Mouse (Mus musculus) stomach, embryonic 15.5 days (tissue): ENCODE data around the gene Dazap1. TPM values are rescaled to one million over a fixed set of nuclear protein-coding genes. Genes with fewer than 3 reads are reported as not detected.

Source experiments
- ATAC-seq: fragments of 200-750 bp; cut with Nextera tagmentation; 2 replicates; pipeline ENCODE4 v1.8.0; 2017; ENCODE audit warnings: low read depth, moderate number of reproducible peaks, moderate TSS enrichment; ENCODE audit not compliant: insufficient read depth, low FRiP score
- H3K27ac ChIP-seq: fragments of 300-500 bp; sonication (generic); 2 replicates; pipeline ENCODE4 v1.5.1; 2015; ENCODE audit warnings: mild to moderate bottlenecking, inconsistent platforms
- H3K27me3 ChIP-seq: fragments of 300-500 bp; sonication (generic); replicated peaks from 2 replicates; pipeline ENCODE4 v1.6.1; 2015; ENCODE audit warnings: inconsistent platforms
- H3K36me3 ChIP-seq: fragments of 300-500 bp; sonication (generic); 2 replicates; pipeline ENCODE4 v1.6.1; 2015; ENCODE audit warnings: inconsistent platforms
- H3K4me1 ChIP-seq: fragments of 300-500 bp; sonication (generic); 2 replicates; pipeline ENCODE4 v1.6.1; 2015; ENCODE audit warnings: inconsistent platforms
- H3K4me2 ChIP-seq: fragments of 300-500 bp; sonication (generic); 2 replicates; pipeline ENCODE4 v1.6.1; 2015; ENCODE audit warnings: mild to moderate bottlenecking, inconsistent platforms
- H3K4me3 ChIP-seq: fragments of 300-500 bp; sonication (generic); replicated peaks from 2 replicates; pipeline ENCODE4 v1.5.1; 2015; ENCODE audit warnings: inconsistent platforms
- H3K9ac ChIP-seq: fragments of 300-500 bp; sonication (generic); 2 replicates; pipeline ENCODE4 v1.6.1; 2015; ENCODE audit warnings: inconsistent platforms
- H3K9me3 ChIP-seq: fragments of 300-500 bp; sonication (generic); 2 replicates; pipeline ENCODE4 v1.6.1; 2016; ENCODE audit warnings: inconsistent platforms
- WGBS: fragments of 180-500 bp; shearing (Covaris S2); methylation state at CpG from one replicate; pipeline ENCODE4 v1.1.7; 2015; 5-methylcytosine and 5-hydroxymethylcytosine counted together
- polyA plus RNA-seq: library from polyadenylated mRNA; unstranded; fragments of >200 nt; fragmentation: Nextera tagmentation; extraction: Ambion mirVana; gene quantifications from 2 replicates; pipeline ENCODE4 v1.2.1, GENCODE M21; 2015

The Dazap1 gene
- polyA plus RNA-seq, 1 experiment from 2014 or later = 62.4 TPM

DNA sequence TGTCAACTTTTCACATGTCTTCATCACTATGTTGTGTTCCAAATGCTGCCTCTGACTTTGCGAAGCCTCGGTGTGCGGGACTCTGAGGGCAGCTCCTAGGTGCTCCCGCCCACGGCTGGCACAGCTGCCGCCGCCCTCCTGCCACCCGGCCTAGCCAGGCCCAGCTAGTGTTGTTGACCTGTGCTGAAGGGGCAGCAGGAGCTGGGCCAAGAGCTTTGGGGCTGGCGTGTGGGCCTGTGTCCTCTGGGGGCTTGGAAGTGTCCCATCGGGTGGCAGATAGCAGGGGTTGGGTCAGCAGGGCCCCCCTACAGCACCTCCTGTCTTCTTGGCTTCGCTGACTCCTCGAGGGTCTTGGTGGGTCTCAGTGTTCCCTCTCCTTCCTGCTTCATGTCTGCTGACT, 18.0 kb downstream of the Dazap1 start:
- WGBS = 93% methylated on average over 12 of the region's 12 CpGs
- Histone ChIP-seq H3K27me3 (no peaks in the 10 kb centered on the region), H3K4me3 (no peak overlapping the region), H3K9me3 (no peaks in the 10 kb centered on the region), H3K4me2 (no peak overlapping the region), H3K36me3 (peaks cover 67% of the 10 kb centered on the region), H3K27ac (no peak overlapping the region), H3K4me1 (peaks cover 13% of the 10 kb centered on the region; the same call in 1 of the 2 replicates), H3K9ac (no peak overlapping the region)
- ATAC-seq = no peak

DNA sequence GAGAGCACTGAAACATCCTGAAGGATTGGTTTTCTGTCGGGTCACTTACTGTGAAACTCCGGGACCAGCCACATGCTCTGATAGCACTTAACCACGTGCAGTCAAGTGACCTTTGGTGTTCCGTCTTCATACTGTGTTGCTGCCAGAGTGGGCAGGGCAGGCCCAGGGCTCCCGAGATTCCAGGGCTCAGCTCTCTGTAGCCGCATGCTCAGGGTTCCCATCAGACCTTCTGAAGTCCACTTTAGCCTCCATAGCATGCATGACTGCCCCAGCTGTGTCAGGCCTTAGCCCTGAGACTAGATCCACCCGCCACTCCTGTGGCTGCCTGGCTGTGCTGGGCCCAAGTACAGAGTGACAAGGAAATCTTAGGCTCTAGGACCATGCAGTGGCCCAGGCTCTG, 20.0 kb downstream of the Dazap1 start:
- Histone ChIP-seq H3K4me1 (peaks cover 18% of the 10 kb centered on the region; the same call in 1 of the 2 replicates), H3K9ac (no peak overlapping the region), H3K27ac (0 out of 2 replicates have a peak overlapping the region, but pooled peaks have one; percentile 63), H3K9me3 (no peaks in the 10 kb centered on the region), H3K27me3 (no peaks in the 10 kb centered on the region), H3K36me3 (peaks cover 82% of the 10 kb centered on the region), H3K4me3 (no peak overlapping the region), H3K4me2 (no peak overlapping the region)
- no peak for ATAC-seq
- 71% methylated on average over 7 of the region's 7 CpGs for WGBS

DNA sequence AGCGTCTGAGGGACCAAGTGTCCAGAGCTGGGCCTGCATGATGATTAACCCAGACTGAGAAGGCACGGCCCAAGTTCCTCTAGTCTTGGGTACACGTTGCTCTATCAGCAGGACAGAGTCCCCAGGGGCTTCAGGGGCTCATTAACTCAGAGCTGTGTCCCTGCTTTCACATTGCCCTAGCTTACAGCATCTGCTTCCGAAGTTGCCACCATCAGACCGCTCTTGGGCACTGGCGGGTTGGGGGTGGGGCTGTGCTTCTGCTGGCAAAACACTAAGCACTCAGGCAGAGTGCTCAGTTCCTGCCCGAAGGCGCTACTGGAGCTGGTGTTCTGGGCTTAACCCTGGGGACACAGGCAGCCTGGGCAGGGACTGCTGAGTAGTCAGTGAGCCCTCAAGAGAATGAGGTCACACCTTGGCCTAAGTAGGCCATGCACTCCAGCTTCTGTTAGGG, 20.7 kb downstream of the Dazap1 start:
- peaks cover 83% of the 10 kb centered on the region for H3K36me3 ChIP-seq
- H3K9me3 ChIP-seq = no peaks in the 10 kb centered on the region
- peak; percentile 20; the same call in 1 of the 2 replicates for ATAC-seq
- H3K27me3 ChIP-seq = no peaks in the 10 kb centered on the region
- peak overlapping the region; percentile 63 for H3K27ac ChIP-seq
- H3K4me1 ChIP-seq = peaks cover 18% of the 10 kb centered on the region; the same call in 1 of the 2 replicates
- no peak overlapping the region for H3K4me2 ChIP-seq
- WGBS = 78% methylated on average over 8 of the region's 8 CpGs
- H3K4me3 ChIP-seq = no peak overlapping the region
- no peak overlapping the region for H3K9ac ChIP-seq

DNA sequence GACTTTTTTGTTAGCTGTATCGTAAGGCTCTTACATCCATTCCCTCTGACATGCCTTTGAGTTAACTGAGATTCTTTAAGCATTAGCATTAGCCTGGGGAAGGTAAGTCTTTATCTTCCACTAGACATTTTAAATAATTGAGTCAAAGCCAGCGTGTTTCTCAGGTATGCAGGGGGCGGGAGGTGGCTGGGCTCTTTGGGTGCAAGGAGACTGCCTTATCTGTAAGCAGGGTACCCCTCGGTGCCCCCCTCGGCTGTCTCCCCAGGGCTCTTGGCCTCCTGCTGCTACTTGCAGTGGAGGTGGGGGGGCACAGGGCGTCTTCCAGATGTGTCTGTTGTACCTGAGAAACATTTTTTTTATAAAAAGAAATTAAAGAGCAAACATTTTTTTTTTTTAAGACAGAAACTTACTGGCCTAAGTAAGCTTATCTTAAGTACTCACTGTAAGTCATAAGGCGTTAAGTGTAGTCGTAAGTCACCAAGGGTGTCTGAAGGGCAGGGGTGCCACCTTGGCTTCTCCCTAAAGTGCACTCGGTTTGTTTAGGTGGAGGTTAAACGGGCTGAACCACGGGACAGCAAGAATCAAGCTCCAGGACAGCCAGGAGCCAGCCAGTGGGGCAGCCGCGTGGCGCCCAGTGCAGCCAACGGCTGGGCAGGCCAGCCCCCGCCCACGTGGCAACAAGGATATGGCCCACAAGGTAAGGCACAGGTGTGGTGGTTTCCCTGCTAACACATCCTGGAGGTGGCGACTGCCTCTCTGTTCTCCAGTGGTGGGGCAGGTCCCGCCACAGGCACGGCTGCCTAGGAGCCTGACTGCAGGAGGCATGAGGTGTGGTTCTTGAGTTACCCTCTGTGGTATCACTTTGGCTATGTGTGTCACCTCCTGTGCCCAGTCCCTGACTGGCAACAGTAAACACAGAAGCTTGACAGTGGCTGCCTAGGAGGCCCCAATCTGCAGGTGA, 21.5 kb downstream of the Dazap1 start:
- Histone ChIP-seq H3K9ac (no peak overlapping the region), H3K4me1 (peaks cover 18% of the 10 kb centered on the region; the same call in 1 of the 2 replicates), H3K36me3 (peaks cover 79% of the 10 kb centered on the region), H3K4me3 (no peak overlapping the region), H3K4me2 (no peak overlapping the region), H3K27ac (peak overlapping the region; percentile 63; the same call in 1 of the 2 replicates), H3K9me3 (no peaks in the 10 kb centered on the region), H3K27me3 (no peaks in the 10 kb centered on the region)
- 73% methylated on average over 19 of the region's 20 CpGs for WGBS
- ATAC-seq = peak; percentile 61

DNA sequence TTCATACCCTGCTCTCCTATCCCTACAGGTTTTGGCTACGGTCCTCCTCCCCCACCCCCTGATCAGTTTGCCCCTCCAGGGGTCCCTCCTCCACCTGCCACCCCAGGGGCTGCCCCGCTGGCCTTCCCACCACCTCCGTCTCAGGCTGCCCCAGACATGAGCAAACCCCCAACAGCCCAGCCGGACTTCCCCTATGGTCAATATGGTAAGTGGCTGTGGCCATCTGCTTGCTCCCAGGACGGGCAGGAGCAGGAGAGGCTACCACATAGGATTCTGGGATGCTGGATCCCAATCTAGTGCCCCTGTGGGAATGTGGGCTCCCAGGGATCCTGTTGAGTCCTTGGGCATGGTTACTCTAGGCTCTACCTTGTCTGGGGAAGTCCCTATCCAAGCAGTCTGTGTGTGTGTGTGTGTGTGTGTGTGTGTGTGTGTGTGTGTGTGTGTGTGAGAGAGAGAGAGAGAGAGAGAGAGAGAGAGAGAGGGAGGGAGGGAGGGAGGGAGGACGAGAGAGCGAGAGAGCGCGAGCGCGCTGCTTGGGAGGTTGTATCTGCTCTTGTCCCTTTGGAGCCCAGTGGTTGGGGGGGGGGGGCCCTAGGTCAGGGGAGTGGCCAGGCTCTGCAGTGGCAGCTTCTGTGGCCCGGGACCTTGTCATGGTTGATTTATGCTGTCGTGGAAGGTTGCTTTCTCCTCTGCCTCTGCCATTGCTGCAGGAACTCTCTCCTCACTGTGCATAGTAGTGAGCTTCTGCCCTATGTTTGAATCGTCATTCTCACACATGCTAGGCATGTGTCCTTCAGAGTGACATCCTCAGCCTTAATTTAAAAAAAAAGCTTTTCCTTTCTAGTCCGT, 24.2 kb downstream of the Dazap1 start:
- Histone ChIP-seq H3K27ac (no peak overlapping the region), H3K27me3 (no peaks in the 10 kb centered on the region), H3K36me3 (peaks cover 63% of the 10 kb centered on the region), H3K4me2 (no peak overlapping the region), H3K9ac (no peak overlapping the region), H3K9me3 (no peaks in the 10 kb centered on the region), H3K4me1 (peaks cover 18% of the 10 kb centered on the region; the same call in 1 of the 2 replicates), H3K4me3 (no peak overlapping the region)
- no peak for ATAC-seq
- 63% methylated on average over 9 of the region's 15 CpGs for WGBS

DNA sequence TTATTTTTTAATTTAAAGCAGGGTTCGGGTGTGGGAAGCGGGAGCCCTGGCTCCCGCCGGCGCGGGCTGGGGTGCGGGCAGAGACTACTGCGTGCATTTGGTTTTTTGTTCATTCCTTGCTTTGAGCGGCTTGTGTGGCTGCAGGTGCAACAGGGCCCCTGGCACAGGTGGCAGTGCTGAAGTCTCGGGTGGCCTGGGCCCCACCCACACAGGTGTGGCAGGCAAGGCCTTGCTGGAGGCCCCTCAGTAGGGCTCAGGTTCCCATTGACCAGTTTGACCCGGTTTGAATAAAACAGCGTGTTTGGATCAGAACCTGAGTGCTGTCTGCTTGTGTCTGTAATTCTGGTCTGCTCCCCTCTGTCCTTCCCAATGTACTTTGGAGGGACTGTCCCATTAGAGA, 26.8 kb downstream of the Dazap1 start:
- no peak overlapping the region for H3K27ac ChIP-seq
- H3K4me3 ChIP-seq = no peak overlapping the region
- WGBS = 83% methylated on average over 12 of the region's 12 CpGs

DNA sequence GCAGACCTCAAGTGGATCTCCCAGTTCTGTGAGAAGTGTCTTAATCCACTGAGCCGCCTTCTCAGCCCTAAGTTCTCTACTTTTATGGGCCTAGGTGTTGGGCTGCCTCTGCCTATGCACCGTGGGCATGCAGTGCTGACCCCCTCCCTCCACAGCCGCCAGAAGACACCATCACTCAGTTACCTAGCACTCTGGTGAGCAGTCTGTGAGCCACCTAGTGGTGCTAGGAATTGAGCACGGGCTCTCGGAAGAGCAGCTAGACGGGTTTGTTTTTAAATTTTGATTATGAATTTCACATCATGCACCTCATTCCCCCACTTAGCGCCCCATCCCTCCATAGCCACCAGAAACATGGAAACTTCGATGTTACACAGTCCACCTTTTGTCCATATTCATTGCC, 27.4 kb downstream of the Dazap1 start:
- no peaks in the 10 kb centered on the region for H3K27me3 ChIP-seq
- WGBS = 72% methylated on average over 8 of the region's 8 CpGs
- no peak overlapping the region for H3K4me3 ChIP-seq
- peaks cover 38% of the 10 kb centered on the region for H3K36me3 ChIP-seq
- peaks cover 11% of the 10 kb centered on the region for H3K4me1 ChIP-seq
- H3K9me3 ChIP-seq = no peaks in the 10 kb centered on the region
- H3K27ac ChIP-seq = no peak overlapping the region
- no peak overlapping the region for H3K9ac ChIP-seq
- H3K4me2 ChIP-seq = no peak overlapping the region
- ATAC-seq = no peak

More for the DNA sequence above, 26.8 kb downstream of the Dazap1 start:
- peaks cover 43% of the 10 kb centered on the region for H3K36me3 ChIP-seq
- no peaks in the 10 kb centered on the region for H3K27me3 ChIP-seq
- H3K9me3 ChIP-seq = no peaks in the 10 kb centered on the region
- no peak overlapping the region for H3K4me2 ChIP-seq
- H3K4me1 ChIP-seq = 0 out of 2 replicates have a peak, but pooled peaks cover 8% of the 10 kb centered on the region
- ATAC-seq = no peak
- no peak overlapping the region for H3K9ac ChIP-seq

DNA sequence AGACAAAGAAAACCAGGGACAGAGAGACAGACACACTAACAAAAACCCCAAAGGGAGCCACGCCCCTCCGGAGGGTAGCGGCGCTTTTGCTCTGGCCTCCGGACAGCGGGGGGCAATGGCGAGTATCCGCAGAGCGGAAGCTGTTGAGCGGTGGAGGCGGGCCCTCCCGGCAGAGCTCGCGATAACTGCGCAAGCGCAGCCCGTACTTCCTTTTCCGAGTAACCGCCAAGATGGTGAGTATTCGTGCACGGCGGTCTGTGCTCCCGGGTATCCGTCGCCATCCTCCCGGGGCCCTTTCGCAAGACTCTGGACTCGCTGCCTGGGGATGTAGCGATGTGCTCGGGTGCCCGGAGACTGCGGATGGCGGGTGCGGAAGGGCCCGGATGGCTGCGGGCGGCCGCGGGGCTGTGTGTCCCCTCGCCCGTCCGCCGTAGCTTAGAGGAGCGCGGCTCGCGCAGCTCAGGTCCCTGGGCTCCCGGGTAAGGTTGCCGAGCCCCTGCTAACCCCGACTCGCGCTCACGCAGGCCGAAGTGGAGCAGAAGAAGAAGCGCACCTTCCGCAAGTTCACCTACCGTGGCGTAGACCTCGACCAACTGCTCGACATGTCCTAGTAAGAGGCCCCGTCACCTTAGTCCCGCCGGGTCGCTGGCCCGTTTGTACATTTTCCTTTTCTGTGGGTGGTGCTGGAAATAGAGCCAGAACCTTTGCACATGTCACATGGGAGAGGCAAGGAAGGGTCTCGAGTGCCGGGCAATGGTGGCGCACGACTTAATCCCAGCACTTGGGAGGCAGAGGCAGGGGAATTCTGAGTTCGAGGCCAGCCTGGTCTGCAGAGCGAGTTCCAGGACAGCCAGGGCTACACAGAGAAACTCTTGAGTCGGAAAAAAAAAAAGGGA, 31.2 kb downstream of the Dazap1 start, which contains the start of gene Rps15:
Gene Rps15 (plus strand): TSS at position 203 of the 896 bp plus-strand sequence.
- Histone ChIP-seq H3K4me3 (peak within 1 kb of the TSS; percentile 88), H3K4me1 (peaks cover 22% of the 10 kb centered on the region), H3K27ac (peak within 1 kb of the TSS; percentile 89), H3K27me3 (peaks cover 3% of the 10 kb centered on the region; the same call in 1 of the 2 replicates), H3K9me3 (no peaks in the 10 kb centered on the region), H3K9ac (peak within 1 kb of the TSS; percentile 98), H3K4me2 (peak within 1 kb of the TSS; percentile 69), H3K36me3 (peaks cover 19% of the 10 kb centered on the region)
- under 1% methylated on average over 69 of the region's 72 CpGs for WGBS
- ATAC-seq = peak; percentile 90

DNA sequence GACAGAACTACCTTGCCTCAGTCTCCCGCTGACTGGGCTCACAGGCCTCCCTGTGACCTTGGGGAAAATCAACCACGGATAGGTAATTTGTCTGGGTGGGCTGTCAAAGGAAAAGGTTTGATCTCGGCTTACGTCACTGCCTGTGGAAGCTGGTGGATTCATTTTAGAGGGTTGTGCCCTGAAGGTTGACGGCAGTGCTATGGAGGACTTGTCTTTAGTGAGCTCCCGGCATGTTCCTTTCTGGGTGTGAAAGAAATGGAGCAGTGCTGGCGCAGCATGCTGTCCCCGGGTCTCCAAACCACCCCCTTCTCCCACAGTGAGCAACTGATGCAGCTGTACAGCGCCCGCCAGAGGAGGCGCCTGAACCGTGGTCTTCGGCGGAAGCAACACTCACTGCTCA, 32.0 kb downstream of the Dazap1 start:
- peaks cover 10% of the 10 kb centered on the region for H3K27me3 ChIP-seq
- peak overlapping the region; percentile 98 for H3K9ac ChIP-seq
- no peaks in the 10 kb centered on the region for H3K9me3 ChIP-seq
- peaks cover 22% of the 10 kb centered on the region for H3K4me1 ChIP-seq
- peak overlapping the region; percentile 69 for H3K4me2 ChIP-seq
- 24% methylated on average over 14 of the region's 14 CpGs for WGBS
- no peak for ATAC-seq
- H3K27ac ChIP-seq = peak overlapping the region; percentile 89; the same call in 1 of the 2 replicates
- H3K36me3 ChIP-seq = peaks cover 13% of the 10 kb centered on the region
- H3K4me3 ChIP-seq = peak overlapping the region; percentile 88

DNA sequence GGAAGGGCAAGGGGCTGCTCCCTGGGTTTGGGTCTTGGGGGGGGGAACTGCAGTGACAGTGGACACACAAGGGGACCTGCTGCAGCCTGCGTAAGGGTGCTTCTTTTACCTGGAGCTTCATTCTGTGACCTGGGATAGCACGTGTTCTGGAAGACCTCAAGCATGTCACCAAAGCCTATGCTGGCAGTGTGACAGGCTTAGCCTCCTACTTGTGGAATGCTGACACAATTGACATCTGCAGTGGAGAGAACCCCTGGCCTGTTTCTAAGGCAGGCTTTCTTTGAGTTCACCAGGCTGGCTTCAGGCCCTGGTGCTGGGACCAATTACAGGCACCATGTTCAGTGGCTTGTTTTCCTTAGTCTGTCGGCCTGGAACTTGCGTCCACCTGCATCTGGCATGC, 33.0 kb downstream of the Dazap1 start:
- no peak overlapping the region; the same call in 1 of the 2 replicates for H3K4me2 ChIP-seq
- peaks cover 22% of the 10 kb centered on the region for H3K4me1 ChIP-seq
- peaks cover 10% of the 10 kb centered on the region for H3K36me3 ChIP-seq
- no peaks in the 10 kb centered on the region for H3K9me3 ChIP-seq
- 81% methylated on average over 4 of the region's 4 CpGs for WGBS
- H3K4me3 ChIP-seq = peak overlapping the region; percentile 88; the same call in 1 of the 2 replicates
- peaks cover 20% of the 10 kb centered on the region for H3K27me3 ChIP-seq
- no peak for ATAC-seq
- no peak overlapping the region for H3K9ac ChIP-seq
- H3K27ac ChIP-seq = no peak overlapping the region
